Mouse (Mus musculus) gastrocnemius, postnatal 4 days (tissue): ENCODE measurements around the gene Rab36. TPM values are rescaled to one million over a fixed set of nuclear protein-coding genes. Genes with fewer than 3 reads are reported as not detected.
"Not testable (repeated sequence)": the region's sequence is repeated elsewhere in the genome, so short reads cannot be mapped to it uniquely, and the experiment has no call there.

Experiments used
- DNase-seq, 2 experiments: peaks; one replicate each; pipeline ENCODE4 v3.0.0; 2021 to 2022; ENCODE audit warnings: low spot score in 2 of 2, mixed read lengths in 2 of 2
- long read RNA-seq, 2 experiments: library from polyadenylated mRNA; stranded (forward); transcript quantifications; one replicate each; pipeline ENCODE4 v2.0.0; 2021
- total RNA-seq, 2 experiments: library from RNA; stranded (reverse); gene quantifications; 2 replicates each; pipeline ENCODE4 v1.2.3; 2021

Gene Rab36
- total RNA-seq = 1 to 10 TPM; 1.7 to 2.5 TPM
- long read RNA-seq, experiment 1, partial matches to known transcripts = 0 of 2 reads
- long read RNA-seq, experiment 1, other reads (novel, unspliced or antisense) = 2 of 2 reads
- long read RNA-seq, experiment 2, partial matches to known transcripts = 1 of 3 reads
- long read RNA-seq, experiment 2, other reads (novel, unspliced or antisense) = 2 of 3 reads

DNA sequence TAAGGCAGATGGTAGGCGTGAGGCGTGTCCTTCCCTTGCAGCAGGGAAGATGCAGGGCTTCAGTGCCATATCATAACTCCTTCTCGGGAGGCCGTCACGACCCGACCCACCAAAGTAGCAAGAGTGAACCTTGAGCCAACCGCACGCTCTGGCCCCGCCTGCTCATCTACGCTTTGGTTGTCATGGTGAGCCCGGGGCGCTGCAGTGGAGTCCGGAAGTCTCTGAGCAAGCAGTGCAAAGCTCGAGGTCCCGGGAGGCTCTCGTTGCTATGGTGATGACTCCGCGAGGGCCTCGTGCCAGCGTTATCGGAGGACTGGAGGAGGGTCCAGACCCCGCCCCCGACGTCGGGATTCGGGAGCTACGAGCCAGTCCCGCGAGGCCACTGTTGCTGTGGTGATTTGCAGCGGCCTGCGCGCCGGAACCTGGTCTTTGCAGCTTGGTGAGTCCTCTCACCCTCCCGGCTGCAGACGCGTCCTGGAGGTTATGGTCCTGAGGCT is at the start of gene Rab36:
Gene Rab36, plus strand, starts transcription at position 176 of the 497 bp plus-strand sequence.
- peak; percentile 85 to 94 for DNase-seq

DNA sequence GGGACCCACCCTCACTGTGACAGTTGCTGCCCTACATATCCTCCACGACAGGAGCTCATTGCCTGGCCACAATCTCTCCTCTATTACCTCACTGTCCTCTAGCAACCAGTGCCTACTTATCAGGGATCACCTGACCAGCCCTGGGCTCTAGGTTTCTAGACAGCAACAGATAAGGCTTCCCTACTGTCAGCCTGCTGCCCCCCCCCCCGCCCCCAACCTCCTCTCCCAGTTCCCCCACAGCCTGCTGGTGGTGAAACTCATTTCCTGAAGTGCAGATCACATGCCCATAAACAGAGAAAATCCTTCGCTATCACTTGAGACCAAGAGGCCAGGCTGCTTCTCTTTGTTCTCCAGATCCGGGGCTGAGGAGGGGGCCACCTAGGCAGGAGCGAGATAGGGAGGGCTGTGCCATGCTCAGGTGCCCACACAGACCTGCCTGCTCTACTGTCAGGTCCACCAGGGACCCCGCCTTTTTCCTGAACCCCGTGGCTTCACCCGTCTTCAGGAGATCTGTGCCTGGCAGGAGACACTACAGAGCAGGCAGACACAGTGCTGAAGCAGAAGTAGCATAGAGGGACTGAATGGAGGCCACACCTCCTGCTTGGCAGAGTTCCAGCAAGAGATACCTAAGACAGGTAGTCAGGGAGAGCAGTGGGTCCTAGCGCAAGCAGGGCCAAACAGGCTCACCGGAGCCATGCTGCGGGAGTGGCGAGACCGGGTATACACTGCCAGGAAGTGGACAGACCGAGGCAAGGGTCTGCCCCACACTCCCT is 49.0 kb upstream of the Rab36 start:
- DNase-seq = no peak

DNA sequence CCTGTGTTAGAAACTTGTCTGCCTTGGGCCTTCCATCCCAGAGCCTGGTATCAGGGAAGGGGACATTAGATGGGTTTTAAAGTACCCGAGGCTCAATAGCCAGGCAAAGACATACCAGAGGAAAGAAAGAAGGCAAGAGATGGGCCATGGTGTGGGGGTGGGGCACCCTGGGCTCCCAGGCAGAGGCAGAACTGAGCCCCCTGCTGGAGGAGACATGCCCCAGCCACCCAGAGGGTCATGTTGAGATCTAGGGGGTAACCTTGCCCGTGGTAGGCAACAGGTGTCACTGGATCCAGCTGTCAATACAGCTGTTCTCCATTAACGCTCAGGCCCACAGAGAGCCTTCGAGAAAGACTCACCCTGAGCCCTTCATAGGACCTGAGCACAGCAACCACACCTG is 47.0 kb upstream of the Rab36 start:
- no peak for DNase-seq

DNA sequence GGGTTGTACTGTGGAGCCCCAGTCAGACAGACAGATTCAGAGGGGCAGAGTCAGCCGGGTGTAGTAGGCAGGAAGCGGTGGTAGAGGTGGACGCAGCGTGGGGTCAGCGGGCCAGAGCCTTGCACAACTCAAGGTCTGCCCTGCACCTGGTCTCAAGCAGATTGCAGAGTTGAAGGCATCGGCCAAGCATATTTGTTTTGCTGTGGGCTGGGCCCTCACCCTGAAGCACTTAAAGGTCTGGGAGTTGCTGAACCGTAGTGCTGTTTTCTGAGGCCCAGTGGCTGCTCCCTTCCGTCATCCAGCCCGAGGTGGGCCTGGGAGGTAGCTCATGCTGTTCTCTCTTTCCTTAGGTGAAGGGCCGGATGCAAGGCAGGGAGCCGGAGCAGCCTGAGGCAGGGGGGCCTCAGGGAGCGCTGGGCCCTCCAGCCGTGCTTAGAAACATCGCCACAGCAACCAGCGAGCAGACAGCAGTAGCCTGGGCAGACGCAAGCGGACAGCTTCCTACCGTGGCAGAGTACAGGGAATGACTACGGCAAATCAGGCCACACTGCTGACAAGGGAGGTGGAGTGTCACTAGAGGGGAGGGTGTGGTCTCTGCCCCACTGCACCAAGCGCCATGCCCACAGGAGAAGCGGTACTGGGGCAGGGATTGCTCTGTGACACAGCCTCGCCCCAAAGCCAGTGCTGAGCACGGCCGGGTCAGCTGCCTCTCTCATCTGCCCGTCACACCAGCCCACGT is 46.1 kb upstream of the Rab36 start:
- DNase-seq = no peak

DNA sequence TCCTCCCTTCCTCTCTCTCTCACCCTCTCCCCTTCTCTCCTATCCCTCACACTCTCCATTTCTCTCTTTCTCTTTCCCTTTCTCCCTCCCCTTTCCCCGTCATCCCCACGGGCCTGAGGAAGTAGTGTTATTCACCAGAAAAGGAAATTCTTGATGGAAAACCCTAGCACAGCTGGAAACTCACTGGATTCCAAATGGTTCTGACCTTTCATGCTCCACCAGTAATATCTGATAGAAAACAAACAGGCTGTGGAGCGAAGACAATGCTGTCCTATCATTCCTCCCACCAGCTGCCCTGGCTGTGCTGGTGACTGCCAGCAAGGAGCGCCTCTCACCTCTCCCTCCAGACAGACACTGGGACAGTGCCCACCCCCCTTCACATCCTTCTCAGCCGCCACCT is 42.0 kb upstream of the Rab36 start:
- no peak for DNase-seq

DNA sequence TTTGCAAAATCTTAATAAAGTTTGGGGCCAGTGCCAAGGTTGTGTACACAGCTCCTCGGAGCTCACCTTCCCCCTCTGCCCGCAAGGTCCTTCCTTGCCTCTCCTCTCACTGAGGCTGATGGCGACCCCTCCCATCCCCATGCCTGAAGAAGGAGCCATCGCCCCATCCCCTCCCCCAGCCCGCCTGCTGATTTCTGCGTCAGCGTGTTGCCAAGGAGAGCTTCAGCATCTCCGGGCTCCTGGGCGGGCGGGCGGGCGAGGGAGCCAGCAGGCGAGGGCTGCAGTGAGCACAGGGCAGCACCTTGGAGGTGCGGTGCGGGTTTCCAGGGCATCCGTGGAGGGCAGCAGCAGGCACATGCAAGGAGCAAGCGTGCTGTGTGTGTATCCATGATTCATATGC is 41.5 kb upstream of the Rab36 start:
- no peak for DNase-seq

DNA sequence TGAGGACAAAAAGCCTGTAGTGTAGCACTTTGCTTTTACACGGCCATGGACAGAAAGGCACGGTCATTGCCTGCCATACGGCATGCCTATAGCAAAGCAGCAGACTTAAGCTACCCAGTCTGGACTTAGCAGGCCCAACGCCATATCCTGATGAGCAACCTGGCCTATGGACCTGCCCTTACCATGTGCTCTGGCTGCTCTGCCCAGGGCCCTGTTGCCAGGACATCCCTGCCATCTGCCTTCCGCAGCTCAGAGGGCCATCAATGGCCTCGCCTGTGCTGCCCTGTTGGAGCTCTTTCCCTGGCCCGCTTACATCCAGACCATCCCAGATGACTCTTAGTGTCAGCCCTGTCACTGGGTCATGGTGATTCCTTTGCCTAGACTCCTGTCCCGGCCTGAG is 35.5 kb upstream of the Rab36 start:
- no peak for DNase-seq

DNA sequence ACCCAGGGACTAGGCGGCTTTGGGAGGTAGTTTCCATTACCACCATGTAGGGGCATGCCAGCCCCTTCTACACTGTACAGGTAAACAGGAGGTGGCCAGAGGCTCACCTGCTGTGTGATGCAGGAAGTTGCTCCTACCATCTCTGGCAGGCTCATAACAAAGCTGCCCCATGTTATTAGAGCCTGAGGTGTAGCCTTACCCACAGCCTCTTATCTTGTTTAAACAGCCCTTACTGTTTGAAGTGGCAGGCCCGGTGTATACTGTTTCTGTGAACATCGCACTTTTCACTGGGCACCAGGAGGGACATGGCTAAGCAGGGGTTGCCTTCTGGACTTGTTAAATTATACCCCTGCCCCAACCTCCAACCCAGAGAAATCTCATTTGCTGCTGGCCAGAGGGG is 32.8 kb upstream of the Rab36 start:
- DNase-seq = no peak

DNA sequence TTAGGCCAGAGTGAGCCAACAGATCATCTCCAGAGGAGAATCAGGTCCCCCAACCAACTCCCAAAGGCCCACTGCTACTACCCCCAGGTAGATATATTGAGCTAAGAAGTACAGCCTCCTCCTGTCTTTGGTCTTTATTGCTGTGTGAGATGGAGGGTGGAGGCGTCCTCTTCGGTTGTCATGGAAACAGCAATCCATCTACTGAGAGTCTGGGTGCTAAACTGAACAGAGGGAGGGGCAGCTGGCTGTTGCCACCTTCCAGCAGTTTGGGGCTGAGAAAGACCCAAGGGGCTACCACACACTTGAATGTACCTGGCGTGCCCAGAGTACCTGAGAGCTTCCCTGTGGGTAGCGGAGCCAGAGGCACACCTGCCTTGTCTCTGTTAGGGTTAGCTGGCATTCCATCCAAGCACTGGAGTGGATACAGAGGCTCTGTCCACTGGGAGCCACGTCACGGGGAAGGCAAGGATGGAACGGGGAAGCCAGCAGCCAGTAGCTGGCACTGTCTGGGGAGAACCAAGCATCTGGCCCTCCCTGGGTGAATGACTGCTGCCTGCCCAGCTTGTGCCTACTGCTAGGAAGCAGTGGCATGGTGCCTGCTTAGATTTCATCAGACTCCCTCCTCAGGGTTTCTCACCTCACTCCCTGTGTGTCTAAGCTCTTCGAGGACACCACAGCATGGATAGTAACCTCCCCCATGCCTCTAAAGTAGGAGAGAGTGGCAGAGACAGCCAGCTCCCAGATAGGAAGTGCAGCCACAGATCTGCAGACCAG is 29.8 kb upstream of the Rab36 start:
- DNase-seq = no peak

DNA sequence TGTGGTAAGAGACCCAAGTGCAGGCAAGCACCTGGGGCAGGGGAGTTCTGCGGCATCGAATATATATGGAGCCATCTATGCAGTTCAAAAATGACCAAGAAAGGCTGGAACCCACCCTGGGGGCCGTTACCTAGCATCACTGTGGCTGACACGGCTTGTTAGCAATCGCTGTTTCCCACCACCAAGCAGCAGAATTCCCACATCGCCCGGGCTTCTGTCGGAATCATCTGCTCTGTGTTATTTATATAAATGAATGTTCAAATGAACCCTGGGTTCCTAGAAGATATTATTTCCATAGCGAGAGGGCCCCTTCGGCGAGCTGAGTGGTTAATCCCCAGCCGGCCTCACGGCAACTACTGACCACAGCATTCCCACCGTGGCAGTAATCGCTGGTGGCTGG is 26.2 kb upstream of the Rab36 start:
- no peak for DNase-seq

DNA sequence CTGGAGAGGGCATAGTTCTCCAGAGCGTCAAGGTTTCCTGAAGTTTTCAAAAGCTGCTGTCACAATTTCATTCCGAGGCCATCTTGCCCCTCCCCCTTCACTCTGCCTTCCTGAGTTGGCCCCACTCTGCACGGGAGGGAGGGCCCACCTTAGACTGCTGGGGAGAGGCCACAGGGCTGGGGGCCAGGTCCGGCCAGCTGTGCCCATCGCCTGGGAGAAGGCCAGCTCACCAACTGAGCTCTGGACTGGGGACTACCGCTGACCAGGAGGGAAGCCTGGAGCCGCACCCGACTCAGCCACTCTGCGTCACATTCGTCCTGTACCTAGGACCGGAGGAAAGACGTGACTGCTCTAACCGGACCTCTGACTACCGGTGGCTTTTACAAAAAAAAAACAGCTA is 21.4 kb upstream of the Rab36 start:
- no peak for DNase-seq

DNA sequence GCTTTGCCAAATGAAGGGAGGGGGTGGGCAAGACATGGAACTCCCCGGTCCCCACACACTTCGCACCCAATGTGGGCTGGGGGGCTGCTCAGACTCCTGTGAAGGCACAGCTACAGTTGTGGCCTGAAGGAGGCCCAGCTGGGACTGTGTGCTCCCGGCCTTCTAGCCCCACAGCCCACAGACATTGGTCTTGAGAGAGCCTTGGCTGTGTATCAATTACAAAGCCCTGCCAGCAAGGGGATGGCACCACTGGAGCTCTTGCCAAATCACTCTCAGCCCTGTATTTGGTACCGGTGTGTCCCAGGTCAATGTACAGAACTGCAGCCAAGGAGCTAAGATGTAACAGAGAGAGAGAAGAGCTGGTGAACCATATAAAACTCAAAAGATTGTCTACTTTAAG is 20.4 kb upstream of the Rab36 start:
- DNase-seq = no peak

DNA sequence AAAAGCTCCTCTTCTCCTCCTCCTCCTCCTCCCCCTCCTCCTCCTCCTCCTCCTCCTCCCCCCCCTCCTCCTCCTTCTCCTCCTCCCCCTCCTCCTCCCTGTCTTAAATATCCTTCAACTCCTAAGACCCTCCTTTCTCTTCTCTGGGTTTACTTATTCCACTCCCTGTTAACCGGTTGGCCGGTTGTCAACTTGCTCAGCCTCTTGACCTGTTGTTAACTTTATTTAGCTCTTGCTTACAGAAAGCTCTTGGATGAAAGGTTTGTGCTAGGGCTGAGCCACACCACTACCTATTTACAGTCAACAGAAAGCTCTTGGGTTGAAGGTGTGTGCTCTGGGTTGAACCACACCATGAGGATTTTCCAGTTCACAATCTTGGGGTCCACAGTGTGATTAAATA is 16.6 kb upstream of the Rab36 start:
- DNase-seq = no peak

DNA sequence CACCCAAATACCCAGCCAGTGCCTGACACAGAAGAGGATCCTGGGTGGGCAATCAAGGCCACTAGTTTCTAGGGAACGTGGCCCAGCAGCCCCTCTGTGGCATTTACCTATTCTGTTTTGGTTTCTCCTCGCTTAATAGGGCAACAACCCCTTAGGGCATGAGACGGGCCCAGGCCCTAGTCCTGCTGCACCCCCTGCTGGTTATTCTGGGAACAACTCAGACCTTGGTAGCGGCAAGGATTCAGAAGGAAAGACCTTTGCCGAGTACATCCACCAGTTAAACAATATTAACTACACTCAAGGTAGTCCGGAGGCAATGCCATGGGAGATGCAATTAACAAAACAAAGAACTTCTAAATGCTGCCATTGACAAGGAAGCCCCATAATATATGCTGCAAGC is 15.7 kb upstream of the Rab36 start:
- DNase-seq = peak; percentile 49 to 70

DNA sequence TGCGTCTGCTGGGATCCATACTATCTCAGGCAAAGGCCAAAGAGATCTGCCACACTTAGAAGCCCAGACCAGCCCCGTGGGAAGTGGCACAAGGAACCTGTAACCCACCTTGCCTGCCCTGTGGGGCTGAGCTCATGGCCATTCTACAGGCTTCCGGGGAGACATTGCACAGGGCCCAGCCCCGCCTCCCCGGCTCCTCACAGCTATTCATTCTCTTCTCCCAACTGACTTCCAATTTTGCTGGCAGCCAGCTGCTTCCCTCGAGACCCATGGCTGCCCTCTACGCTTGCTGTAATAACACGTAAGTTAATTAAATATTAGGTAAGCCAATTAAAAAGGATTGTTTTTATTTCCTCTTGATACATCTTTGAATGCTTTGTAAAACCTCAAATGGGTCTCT is 10.4 kb upstream of the Rab36 start:
- DNase-seq = no peak

DNA sequence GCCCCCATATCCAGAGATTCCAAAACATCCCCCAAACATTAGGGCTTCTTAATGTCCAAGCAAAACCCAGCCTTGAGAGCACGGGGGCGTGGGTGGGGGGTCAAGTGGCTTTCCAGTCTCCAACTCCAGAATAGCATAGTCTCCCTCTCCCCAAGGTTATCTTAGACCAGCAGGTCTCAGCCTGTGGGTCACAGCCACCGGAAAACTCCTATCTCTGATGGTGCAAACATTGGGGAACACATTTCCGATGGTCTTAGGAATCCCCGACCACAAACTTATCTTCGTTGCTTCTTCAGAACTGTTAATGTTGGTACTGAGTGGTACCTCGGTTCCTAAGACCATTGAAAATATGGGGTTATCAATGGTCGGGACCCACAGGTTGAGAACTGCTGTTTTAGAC is 8.1 kb upstream of the Rab36 start:
- no peak for DNase-seq

DNA sequence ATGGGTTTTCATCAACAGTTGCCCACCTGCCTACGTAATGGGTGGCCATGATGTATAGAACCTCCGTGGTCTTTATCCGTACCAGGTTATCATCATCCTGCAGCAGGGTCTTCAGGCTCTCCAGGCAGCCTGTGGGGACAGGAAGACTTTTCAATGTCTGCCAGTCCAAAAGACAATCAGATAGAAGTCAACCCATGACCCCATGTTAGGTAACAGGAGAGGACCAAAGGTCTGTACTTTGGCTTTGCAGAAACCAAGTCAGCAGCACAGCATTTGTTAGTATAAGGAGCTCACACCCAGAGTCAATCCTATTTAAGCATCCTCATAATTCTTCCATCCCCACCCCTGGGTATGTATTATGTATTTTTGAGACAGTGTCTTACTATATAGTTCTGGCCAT is 7.2 kb upstream of the Rab36 start:
- DNase-seq = no peak

DNA sequence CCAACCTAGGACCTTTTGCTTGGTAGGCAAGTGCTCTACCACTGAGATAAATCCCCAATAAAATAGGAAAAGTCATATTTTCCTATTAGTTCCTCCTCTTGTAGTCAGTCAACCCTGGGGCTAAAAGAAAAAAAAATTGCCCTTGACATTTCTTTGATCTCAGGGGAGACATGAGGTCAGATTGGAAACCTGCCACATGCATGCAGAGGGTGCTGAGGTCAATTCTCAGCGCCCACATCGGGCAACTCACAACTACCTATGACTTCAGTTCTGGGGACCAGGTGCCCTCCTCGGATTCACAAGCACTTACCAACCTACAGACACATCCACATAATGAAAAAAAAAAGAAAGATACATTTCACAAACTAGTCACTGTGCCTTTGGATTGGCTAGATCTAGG is 6.6 kb upstream of the Rab36 start:
- no peak for DNase-seq

DNA sequence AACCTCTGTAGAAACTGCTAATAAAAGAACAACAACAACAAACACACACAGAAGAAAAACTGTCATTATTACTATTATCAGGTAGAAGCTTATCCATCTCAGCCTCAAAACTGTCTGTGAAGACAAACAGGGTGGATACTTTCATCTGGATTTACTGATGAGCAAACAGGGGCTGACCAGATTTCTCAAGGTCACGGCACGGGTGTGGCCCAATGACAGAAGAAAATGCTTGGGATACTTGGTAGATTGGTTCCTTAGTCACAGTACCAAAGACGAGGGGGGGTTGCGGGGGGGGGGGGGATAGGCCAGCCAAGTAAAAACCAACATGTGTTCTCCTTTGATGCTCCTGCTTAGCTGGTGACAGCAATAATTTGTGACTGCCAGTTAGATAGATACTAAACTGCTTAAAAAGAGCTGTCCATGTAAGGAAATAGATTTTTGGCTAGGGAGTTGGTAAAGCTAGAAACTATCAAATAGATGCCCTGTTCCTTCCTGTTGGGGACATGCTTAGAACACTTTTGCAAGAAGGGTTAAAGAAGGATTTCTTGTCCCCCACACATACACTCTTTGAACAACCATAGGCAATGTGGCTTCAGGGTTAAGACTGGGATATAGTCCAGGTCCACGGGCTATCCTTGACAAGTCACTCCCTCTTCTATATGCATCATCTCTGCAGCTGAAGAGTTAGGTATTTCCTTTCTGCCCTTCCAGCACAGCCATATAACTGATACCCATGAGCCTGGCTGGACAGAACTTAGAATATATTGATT is 5.3 kb upstream of the Rab36 start:
- DNase-seq = no peak

DNA sequence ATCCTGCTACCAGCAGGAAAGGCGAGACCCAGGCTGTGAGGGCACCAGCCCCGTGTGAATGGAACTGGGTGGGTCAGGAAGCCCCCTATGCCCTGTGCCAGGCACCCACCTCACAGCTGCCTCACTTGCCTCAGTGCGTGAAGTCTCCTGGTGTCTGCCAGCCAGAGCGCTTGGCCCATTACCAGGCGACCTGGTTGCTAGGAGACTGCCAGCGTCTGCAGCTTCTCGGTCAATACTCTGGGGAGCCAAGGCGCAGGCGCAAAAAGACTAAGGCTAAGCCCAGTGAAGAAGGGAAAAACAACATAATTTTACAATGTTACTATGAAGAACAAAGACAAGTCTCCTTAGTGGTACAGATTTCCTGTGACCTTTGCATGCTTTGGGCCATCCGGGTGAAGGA is 4.5 kb upstream of the Rab36 start, which contains the start of gene Rsph14:
Gene Rsph14, minus strand, starts transcription at position 192 of the 400 bp plus-strand sequence.
- peak; percentile 37 to 61 for DNase-seq

DNA sequence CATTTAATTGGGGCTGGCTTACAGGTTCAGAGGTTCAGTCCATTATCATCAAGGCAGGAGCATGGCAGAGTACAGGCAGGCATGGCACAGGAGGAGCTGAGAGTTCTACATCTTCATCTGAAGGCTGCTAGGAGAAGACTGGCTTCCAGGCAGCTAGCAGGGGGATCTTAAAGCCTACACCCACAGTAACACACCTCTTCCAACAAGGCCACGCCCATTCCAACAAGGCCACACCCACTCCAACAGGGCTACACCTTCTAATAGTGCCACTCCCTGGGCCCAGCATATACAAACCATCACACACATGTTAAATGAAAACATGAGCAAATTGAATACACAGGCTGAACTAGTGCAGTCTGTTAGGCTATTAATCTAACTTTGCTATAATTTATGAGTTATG is 5.2 kb downstream of the Rab36 start:
- not testable (repeated sequence) for DNase-seq
